Mouse (Mus musculus) embryonic fibroblast, embryonic 13.5 days (primary cell): ENCODE results near the gene BC035044.

Experiments
- CTCF ChIP-seq: IDR thresholded peaks from 2 replicates; pipeline ENCODE4 v1.5.1; 2011; ENCODE audit warnings: mild to moderate bottlenecking, control low read depth, low read length, moderate library complexity, borderline replicate concordance; ENCODE audit not compliant: insufficient read depth
- POLR2A ChIP-seq: IDR thresholded peaks from 2 replicates; pipeline ENCODE4 v1.6.1; 2011; ENCODE audit warnings: low read depth, mild to moderate bottlenecking, control low read depth, low read length, moderate library complexity

DNA sequence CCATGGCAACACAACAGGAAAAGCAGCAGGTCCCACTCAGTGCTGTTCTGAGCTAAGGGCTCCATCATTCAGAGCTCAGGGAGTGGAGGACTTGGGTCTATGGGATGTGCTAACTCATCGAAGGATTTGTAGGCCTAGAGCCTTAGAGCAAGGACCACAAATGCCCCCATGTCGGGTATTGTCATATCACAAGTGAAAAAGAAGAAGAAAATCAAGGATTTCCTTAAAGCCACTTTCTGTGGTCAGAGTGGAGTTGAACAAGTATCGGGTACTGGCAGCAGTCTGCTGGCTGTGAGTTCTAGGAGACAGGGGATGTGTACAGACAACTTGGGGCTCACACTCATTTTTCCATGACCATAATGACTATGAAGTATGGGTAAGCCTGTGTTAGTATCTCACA is 64.1 kb downstream of the BC035044 start:
- TF ChIP-seq POLR2A: no peak
- TF ChIP-seq CTCF: no peak
